Mouse (Mus musculus): ENCODE data around the gene Tuba1a.

Tuba1a gene

GRCm38 (mm10) chr15:98953401-98954356 is at the start of gene Tuba1a, which contains the start of gene Gm49450:
TSS of gene Tuba1a (minus strand) at chr15:98953703.
TSS of gene Gm49450 (minus strand) at chr15:98953551.
- peak; percentile 99 for DNase-seq (ENCODE audit: low read depth, low spot score)

- peak; percentile 73 for DNase-seq (ENCODE audit: low read depth, low spot score)
Measured at GRCm38 (mm10) chr15:99001451-99001931, 48.0 kb upstream of the Tuba1a start.

GRCm38 (mm10) chr15:99000535-99001283 is 47.2 kb upstream of the Tuba1a start:
- DNase-seq (ENCODE audit: low read depth, low spot score), result no peak

- no peak for DNase-seq (ENCODE audit: low read depth, low spot score)
Measured at GRCm38 (mm10) chr15:98998775-98999157, 45.3 kb upstream of the Tuba1a start.

GRCm38 (mm10) chr15:98997938-98998774 is 44.7 kb upstream of the Tuba1a start:
- DNase-seq (ENCODE audit: low read depth, low spot score), result no peak

- DNase-seq (ENCODE audit: low read depth, low spot score), result no peak
Measured at GRCm38 (mm10) chr15:98996840-98997239, 43.3 kb upstream of the Tuba1a start.

GRCm38 (mm10) chr15:98994957-98995520 is 41.5 kb upstream of the Tuba1a start:
- no peak for DNase-seq (ENCODE audit: low read depth, low spot score)

- DNase-seq (ENCODE audit: low read depth, low spot score), result peak; percentile 93
Measured at GRCm38 (mm10) chr15:98993865-98994264, 40.4 kb upstream of the Tuba1a start.

GRCm38 (mm10) chr15:98993093-98993793 is 39.7 kb upstream of the Tuba1a start:
- peak; percentile 99 for DNase-seq (ENCODE audit: low read depth, low spot score)

GRCm38 (mm10) chr15:98992086-98992912 is 38.8 kb upstream of the Tuba1a start:
- DNase-seq (ENCODE audit: low read depth, low spot score), result no peak

- peak; percentile 83 for DNase-seq (ENCODE audit: low read depth, low spot score)
Measured at GRCm38 (mm10) chr15:98991540-98992050, 38.1 kb upstream of the Tuba1a start.

GRCm38 (mm10) chr15:98990669-98991539 is 37.4 kb upstream of the Tuba1a start:
- DNase-seq (ENCODE audit: low read depth, low spot score), result peak; percentile 70

GRCm38 (mm10) chr15:98989701-98990430 is 36.4 kb upstream of the Tuba1a start:
- DNase-seq (ENCODE audit: low read depth, low spot score), result peak; percentile 72

GRCm38 (mm10) chr15:98988787-98989186 is 35.3 kb upstream of the Tuba1a start:
- no peak for DNase-seq (ENCODE audit: low read depth, low spot score)

- DNase-seq (ENCODE audit: low read depth, low spot score), result no peak
Measured at GRCm38 (mm10) chr15:98987661-98988181, 34.2 kb upstream of the Tuba1a start.

GRCm38 (mm10) chr15:98987077-98987630 is 33.7 kb upstream of the Tuba1a start:
- peak; percentile 72 for DNase-seq (ENCODE audit: low read depth, low spot score)

Measured in ZHBTc4 (cell line).